Mouse (Mus musculus) heart, embryonic 14.5 days (tissue): Measurements from ENCODE around the gene Aco2. TPM values are rescaled to one million over a fixed set of nuclear protein-coding genes. Genes with fewer than 3 reads are reported as not detected.

Experiments
- ATAC-seq: fragments of 200-750 bp; cut with Nextera tagmentation; 2 replicates; pipeline ENCODE4 v1.8.0; 2017; ENCODE audit warnings: low read depth, moderate TSS enrichment; ENCODE audit not compliant: insufficient number of reproducible peaks, insufficient read depth, low FRiP score
- H3K27ac ChIP-seq, 2 experiments: fragments of 200-500 bp in 1 of 2; fragments of 300-500 bp in 1 of 2; sonication (generic) in 1 of 2; replicated peaks in 1 of 2; 2 replicates each; pipeline ENCODE4 v1.5.1; 2012 to 2014; ENCODE audit warnings: low read depth in 2 of 2, low read length in 2 of 2, control low read depth in 1 of 2, mild to moderate bottlenecking in 1 of 2, mixed read lengths in 1 of 2; ENCODE audit not compliant: control insufficient read depth in 1 of 2, insufficient read depth in 1 of 2
- H3K27me3 ChIP-seq: fragments of 300-500 bp; sonication (generic); 2 replicates; pipeline ENCODE4 v1.6.1; 2014; ENCODE audit warnings: mild to moderate bottlenecking, low read length, control low read depth; ENCODE audit not compliant: control insufficient read depth, insufficient read depth
- H3K36me3 ChIP-seq: fragments of 300-500 bp; sonication (generic); 2 replicates; pipeline ENCODE4 v1.6.1; 2014; ENCODE audit warnings: mild to moderate bottlenecking, control low read depth, low read length, mixed read lengths; ENCODE audit not compliant: control insufficient read depth, insufficient read depth
- H3K4me1 ChIP-seq, 2 experiments: fragments of 200-500 bp in 1 of 2; fragments of 300-500 bp in 1 of 2; sonication (generic) in 1 of 2; 2 replicates each; pipeline ENCODE4 v1.6.1; 2012 to 2014; ENCODE audit warnings: low read length in 2 of 2, control low read depth in 1 of 2, mixed read lengths in 1 of 2; ENCODE audit not compliant: control insufficient read depth in 2 of 2, insufficient read depth in 2 of 2
- H3K4me2 ChIP-seq: fragments of 300-500 bp; sonication (generic); 2 replicates; pipeline ENCODE4 v1.6.1; 2014; ENCODE audit warnings: mild to moderate bottlenecking, low read length
- H3K4me3 ChIP-seq, 2 experiments: fragments of 200-500 bp in 1 of 2; fragments of 300-500 bp in 1 of 2; sonication (generic) in 1 of 2; 2 replicates each; pipeline ENCODE4 v1.5.1; 2012 to 2014; ENCODE audit warnings: low read length in 2 of 2, mild to moderate bottlenecking in 2 of 2, control low read depth in 1 of 2, low read depth in 1 of 2, moderate library complexity in 1 of 2; ENCODE audit not compliant: control insufficient read depth in 1 of 2, insufficient read depth in 1 of 2
- H3K9ac ChIP-seq: fragments of 300-500 bp; sonication (generic); 2 replicates; pipeline ENCODE4 v1.6.1; 2014; ENCODE audit warnings: mild to moderate bottlenecking, low read length
- H3K9me3 ChIP-seq: fragments of 300-500 bp; sonication (generic); 2 replicates; pipeline ENCODE4 v1.6.1; 2016; ENCODE audit warnings: low read length, control low read depth; ENCODE audit not compliant: control insufficient read depth
- WGBS: fragments of 180-500 bp; shearing (Covaris S2); extraction: QIAGEN DNeasy Blood & Tissue Kit; methylation state at CpG from one replicate; pipeline ENCODE4 v1.1.7; 2014; 5-methylcytosine and 5-hydroxymethylcytosine counted together
- polyA plus RNA-seq: library from polyadenylated mRNA; unstranded; fragments of >200 nt; fragmentation: Nextera tagmentation; extraction: Ambion mirVana; gene quantifications from 2 replicates; pipeline ENCODE4 v1.2.1, GENCODE M21; 2014

Aco2 gene
- polyA plus RNA-seq, 1 experiment from 2014 or later: 571 TPM

- H3K4me1 ChIP-seq: peaks cover 19 to 38% of the 10 kb centered on the region in 2 experiments
Measured at GRCm38 (mm10) chr15:81832219-81832618, 39.9 kb upstream of the Aco2 start.

GRCm38 (mm10) chr15:81833481-81833880, 38.6 kb upstream of the Aco2 start:
- ATAC-seq: no peak
- Histone ChIP-seq H3K4me1 (peaks cover 19 to 39% of the 10 kb centered on the region in 2 experiments), H3K4me3 (no peak overlapping the region), H3K27ac (no peak overlapping the region), H3K9ac (no peak overlapping the region), H3K4me2 (no peak overlapping the region), H3K9me3 (no peaks in the 10 kb centered on the region), H3K27me3 (no peaks in the 10 kb centered on the region), H3K36me3 (no peaks in the 10 kb centered on the region)
- 75% methylated on average over 4 of the region's 4 CpGs for WGBS

More at GRCm38 (mm10) chr15:81832219-81832618, 39.9 kb upstream of the Aco2 start:
- WGBS: 75% methylated on average over 3 of the region's 3 CpGs
- H3K4me2 ChIP-seq: no peak overlapping the region
- H3K4me3 ChIP-seq: no peak overlapping the region
- ATAC-seq: no peak
- H3K9ac ChIP-seq: no peak overlapping the region
- H3K27me3 ChIP-seq: no peaks in the 10 kb centered on the region
- peaks cover 3% of the 10 kb centered on the region; the same call in 1 of the 2 replicates for H3K36me3 ChIP-seq
- H3K27ac ChIP-seq: no peak overlapping the region
- no peaks in the 10 kb centered on the region for H3K9me3 ChIP-seq

DNA sequence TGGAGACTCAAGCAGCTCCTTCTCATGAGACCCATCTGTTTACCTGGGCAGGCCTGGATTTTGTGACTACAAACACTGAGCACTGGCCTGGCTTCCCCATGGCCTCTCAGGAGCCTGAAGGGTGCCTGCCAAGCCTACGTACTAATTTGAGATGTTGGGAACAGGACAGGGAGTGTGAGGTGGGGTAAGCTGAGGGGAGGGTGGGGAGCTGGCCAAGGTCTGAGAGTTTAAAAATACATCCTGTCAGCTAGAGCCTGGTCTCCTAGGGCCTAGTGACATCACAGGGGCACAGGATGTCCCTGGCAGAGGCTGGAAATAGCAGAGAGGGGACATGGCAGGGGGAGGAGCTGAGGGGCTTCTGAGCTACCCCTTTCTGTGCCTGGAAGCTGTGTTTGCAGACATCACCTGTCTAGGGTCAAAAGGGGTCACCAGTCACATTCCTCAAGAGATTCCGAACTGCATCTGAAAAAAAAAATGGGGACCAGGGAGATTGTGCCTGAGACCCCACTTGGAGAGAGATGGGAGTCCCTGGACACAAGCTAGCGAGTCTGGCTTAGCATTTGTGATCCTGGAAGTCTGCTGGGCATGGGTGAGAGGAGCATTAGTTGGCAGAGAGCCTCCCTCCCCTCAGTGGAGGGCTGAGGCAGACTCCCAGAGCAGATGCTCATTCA, 37.8 kb upstream of the Aco2 start:
- no peaks in the 10 kb centered on the region for H3K27me3 ChIP-seq
- no peak overlapping the region for H3K4me2 ChIP-seq
- no peak; the same call in 1 of the 2 replicates for ATAC-seq
- peak overlapping the region; percentile 5; the same call in 1 of the 2 replicates for H3K9ac ChIP-seq
- 50% methylated on average over 3 of the region's 3 CpGs for WGBS
- no peak overlapping the region for H3K4me3 ChIP-seq
- H3K36me3 ChIP-seq: no peaks in the 10 kb centered on the region
- peak overlapping the region; percentile 26 to 64; a peak in 3 of 4 replicates for H3K27ac ChIP-seq
- peaks cover 23 to 44% of the 10 kb centered on the region in 2 experiments for H3K4me1 ChIP-seq
- H3K9me3 ChIP-seq: no peaks in the 10 kb centered on the region

- Histone ChIP-seq H3K27ac (no peak overlapping the region), H3K36me3 (no peaks in the 10 kb centered on the region), H3K9me3 (no peaks in the 10 kb centered on the region), H3K9ac (peak overlapping the region; percentile 68), H3K4me1 (peaks cover 31 to 53% of the 10 kb centered on the region in 2 experiments), H3K4me3 (peak overlapping the region in 1 of 2 experiments; percentile 36; a peak in 1 of 4 replicates), H3K27me3 (no peaks in the 10 kb centered on the region), H3K4me2 (no peak overlapping the region)
- 76% methylated on average over 10 of the region's 10 CpGs for WGBS
- no peak for ATAC-seq
Measured at GRCm38 (mm10) chr15:81835007-81835880, 36.9 kb upstream of the Aco2 start.

DNA sequence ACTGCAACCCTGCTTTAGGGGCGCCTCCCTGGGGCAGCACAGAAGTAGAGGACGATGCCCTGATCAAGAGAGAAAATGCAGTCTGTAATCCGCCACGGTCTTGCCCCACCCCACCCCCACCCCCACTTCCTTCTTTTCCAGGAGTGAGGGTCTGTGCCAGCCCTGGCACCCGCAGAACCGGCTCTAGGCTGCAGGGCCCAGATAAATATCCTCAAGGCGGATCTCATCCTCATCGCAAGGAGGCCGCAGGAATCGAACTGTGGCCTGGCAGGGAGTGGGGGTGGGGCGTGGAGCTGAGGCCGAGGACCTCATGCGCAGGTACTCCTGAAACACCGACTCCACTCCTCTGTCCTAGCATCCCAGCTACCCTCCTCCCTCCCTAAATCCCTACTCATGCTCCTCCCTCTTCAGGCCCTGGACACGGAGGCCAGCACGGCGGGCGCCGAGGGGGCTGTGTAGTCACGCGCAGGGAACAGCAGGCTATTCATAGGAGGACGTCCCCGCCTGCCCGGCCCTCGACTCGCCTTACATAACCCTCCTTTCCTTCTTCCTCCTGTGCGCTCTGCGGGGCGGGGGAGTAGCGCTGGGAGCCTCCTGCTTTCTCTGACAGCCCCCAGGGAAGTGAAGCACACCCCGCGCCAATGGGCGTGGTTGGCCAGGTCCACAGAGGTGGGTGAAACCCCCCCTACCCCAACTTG, 35.8 kb upstream of the Aco2 start:
- 4% methylated on average over 33 of the region's 33 CpGs for WGBS
- Histone ChIP-seq H3K27me3 (no peaks in the 10 kb centered on the region), H3K4me3 (peak overlapping the region; percentile 36 to 43), H3K36me3 (no peaks in the 10 kb centered on the region), H3K9ac (peak overlapping the region; percentile 68), H3K4me2 (peak overlapping the region; percentile 73), H3K27ac (peak overlapping the region; percentile 42 to 62; a peak in 2 of 4 replicates), H3K9me3 (no peaks in the 10 kb centered on the region), H3K4me1 (peaks cover 31 to 50% of the 10 kb centered on the region in 2 experiments)
- ATAC-seq: peak; percentile 82

GRCm38 (mm10) chr15:81836966-81837920, 34.9 kb upstream of the Aco2 start:
- no peak for ATAC-seq
- peak overlapping the region; percentile 68 for H3K9ac ChIP-seq
- no peaks in the 10 kb centered on the region for H3K36me3 ChIP-seq
- H3K27me3 ChIP-seq: no peaks in the 10 kb centered on the region
- no peaks in the 10 kb centered on the region for H3K9me3 ChIP-seq
- H3K27ac ChIP-seq: peak overlapping the region in 1 of 2 experiments; percentile 62; a peak in 1 of 4 replicates
- H3K4me3 ChIP-seq: peak overlapping the region in 1 of 2 experiments; percentile 36; a peak in 1 of 4 replicates
- H3K4me2 ChIP-seq: peak overlapping the region; percentile 73
- 58% methylated on average over 7 of the region's 7 CpGs for WGBS
- peaks cover 29 to 47% of the 10 kb centered on the region in 2 experiments for H3K4me1 ChIP-seq
